Mouse (Mus musculus): ENCODE measurements at regions not wholly inside any gene's neighbourhood (a gene's known extent, or its start where the extent isn't known, plus 50 kb on each side); places are given as distances from the start of the nearest gene placed in this dataset.

- no peak for TF ChIP-seq CTCF (IDR thresholded peaks at IDR 0.05; ENCODE audit: low read depth)
- no peak for TF ChIP-seq EP300 (IDR thresholded peaks at IDR 0.05; ENCODE audit: low read depth)
Observed at GRCm38 (mm10) chr17:48698456-48698855, 233.7 kb upstream of the Lrfn2 start.

Measured in liver, embryonic 14.5 days (tissue).